Mouse (Mus musculus) gastrocnemius, adult 2 months (tissue): ENCODE data around the gene Pnkp. TPM values are rescaled to one million over a fixed set of nuclear protein-coding genes. Genes with fewer than 3 reads are reported as not detected.

Experiments used
- DNase-seq: peaks from one replicate; pipeline ENCODE4 v3.0.0; 2022
- H3K27ac ChIP-seq: fragments of 200-600 bp; 2 replicates; pipeline ENCODE4 v1.8.1; 2022; ENCODE audit warnings: mild to moderate bottlenecking
- H3K4me3 ChIP-seq: fragments of 200-600 bp; 2 replicates; pipeline ENCODE4 v1.8.1; 2022; ENCODE audit warnings: mild to moderate bottlenecking, moderate library complexity
- CTCF ChIP-seq: fragments of 200-600 bp; IDR thresholded peaks from 2 replicates; pipeline ENCODE4 v1.8.1; 2022; ENCODE audit warnings: antibody characterized with exemption, mild to moderate bottlenecking, moderate library complexity
- intact Hi-C: fragments of 180-260 bp; cut with DNase I; formaldehyde crosslinking; loops from one replicate; pipeline ENCODE4 v1.15.1; 2025
- microRNA-seq: library from miRNA; unstranded; fragments of <30 nt; microRNA quantifications from one replicate; pipeline ENCODE4 v1.2.0, GENCODE M21; 2021
- total RNA-seq, 2 experiments: library from RNA; stranded (reverse); gene quantifications; 2 replicates each; pipeline ENCODE4 v1.2.3; 2021

Gene Pnkp
- total RNA-seq, 2 experiments from 2014 or later, result 19.4 to 21.2 TPM

DNA sequence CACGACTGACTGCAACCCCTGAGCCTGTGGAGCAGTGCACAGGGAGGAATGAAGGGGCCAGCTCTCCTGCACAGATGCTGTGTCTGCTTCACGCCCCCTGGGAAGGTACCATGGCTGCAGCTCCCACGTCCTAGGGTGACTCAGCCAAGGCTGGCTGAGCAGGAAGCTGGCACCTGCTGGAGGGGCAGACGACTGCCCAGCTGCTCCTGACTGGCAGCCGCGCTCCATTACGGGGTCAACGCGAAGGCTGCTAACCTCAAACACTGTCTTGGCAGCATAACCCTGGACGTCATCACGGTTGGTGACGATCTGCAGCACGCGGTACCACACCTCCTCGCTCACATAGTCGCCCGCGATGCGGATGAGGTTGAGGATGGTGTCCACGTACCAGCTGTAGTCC lies 48.5 kb downstream of the Pnkp start:
- DNase-seq, result no peak
- intact Hi-C loops, result no loop called here

DNA sequence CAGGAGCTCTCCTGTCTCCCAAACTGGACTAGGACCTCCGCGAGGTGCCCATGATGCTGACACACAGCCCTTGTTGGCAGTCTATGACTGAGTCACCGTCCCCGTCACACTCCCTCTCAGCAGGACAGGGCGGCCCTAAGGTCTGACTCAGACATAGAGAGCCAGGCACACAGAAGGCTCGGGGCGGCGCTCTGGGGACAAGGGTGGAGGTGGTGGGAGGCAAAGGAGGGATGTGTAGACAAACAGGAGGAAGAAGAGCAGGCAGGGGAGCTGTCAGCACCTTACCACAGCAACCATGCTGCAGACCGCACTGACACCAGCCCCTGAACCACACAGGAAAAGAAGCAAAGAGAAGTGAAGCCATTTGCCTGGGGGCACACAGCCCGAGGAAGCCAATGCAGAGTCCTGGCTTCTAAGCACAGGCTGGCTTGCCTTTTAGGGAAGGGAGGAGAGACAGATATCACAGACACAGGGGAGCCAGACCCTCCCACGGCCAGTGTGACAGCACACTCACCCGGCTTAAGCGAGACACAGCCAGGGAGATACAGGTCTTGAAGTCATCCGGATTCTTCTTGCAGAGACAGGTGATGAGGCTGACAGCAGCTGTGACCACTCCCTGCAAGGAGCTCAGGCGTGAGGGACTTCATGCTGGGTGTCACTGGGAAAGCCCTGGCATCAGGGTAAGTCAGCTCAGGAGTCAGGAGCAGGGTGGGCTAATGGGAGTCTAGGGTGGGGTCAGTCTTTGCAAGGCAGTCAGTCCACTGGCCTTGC lies 52.0 kb downstream of the Pnkp start:
- H3K27ac ChIP-seq, result no peak overlapping the region

More for the DNA sequence above, 48.5 kb downstream of the Pnkp start:
- TF ChIP-seq CTCF, result no peak
- H3K27ac ChIP-seq, result no peak overlapping the region
- H3K4me3 ChIP-seq, result no peak overlapping the region

More for the DNA sequence above, 52.0 kb downstream of the Pnkp start:
- no peak for TF ChIP-seq CTCF
- H3K4me3 ChIP-seq, result no peak overlapping the region
- DNase-seq, result no peak
- intact Hi-C loops, result no loop called here

Small RNA genes lying within 50 kb of the gene (microRNA-seq; reads per million reads assigned to microRNA genes)
- gene Mir707, result not detected

Other genes starting within 250 kb of the Pnkp start
- gene Myh14, start 186.3 kb upstream of the Pnkp start, total RNA-seq, result 10 to 100 TPM; 32.0 to 36.7 TPM
- gene Izumo2, start 148.4 kb upstream of the Pnkp start, total RNA-seq, result not detected
- gene Vrk3, start 108.7 kb upstream of the Pnkp start, total RNA-seq, result 10 to 100 TPM; 17.1 to 22.9 TPM
- gene Zfp473, start 106.1 kb upstream of the Pnkp start, total RNA-seq, result under 1 TPM in 1 of 2 experiments, not detected in 1; 0.11 TPM
- 10 to 100 TPM; 21.8 to 26.6 TPM for gene Nup62, start 41.1 kb upstream of the Pnkp start, total RNA-seq
- gene Il4i1, start 40.8 kb upstream of the Pnkp start, total RNA-seq, result 1 to 10 TPM; 1.6 to 3.3 TPM
- 100 to 1,000 TPM in 1 of 2 experiments, 10 to 100 TPM in 1; 74.7 to 115 TPM for gene Atf5, start 40.5 kb upstream of the Pnkp start, total RNA-seq
- gene Akt1s1, start 8.1 kb upstream of the Pnkp start, total RNA-seq, result 100 to 1,000 TPM; 128 to 137 TPM
- 10 to 100 TPM; 40.8 to 56.4 TPM for gene Tbc1d17, start 8.1 kb upstream of the Pnkp start, total RNA-seq
- 100 to 1,000 TPM; 126 to 137 TPM for gene Ptov1, start 12.6 kb downstream of the Pnkp start, total RNA-seq
- 10 to 100 TPM; 53.1 to 68.5 TPM for gene Med25, start 35.6 kb downstream of the Pnkp start, total RNA-seq
- 10 to 100 TPM; 16.4 to 18.6 TPM for gene Fuz, start 38.9 kb downstream of the Pnkp start, total RNA-seq
- 10 to 100 TPM; 59.1 to 62.6 TPM for gene Ap2a1, start 72.4 kb downstream of the Pnkp start, total RNA-seq
- not detected for gene Tsks, start 86.1 kb downstream of the Pnkp start, total RNA-seq
- gene Cpt1c, start 117.7 kb downstream of the Pnkp start, total RNA-seq, result 1 to 10 TPM in 1 of 2 experiments, under 1 TPM in 1; 0.92 to 2.3 TPM
- 100 to 1,000 TPM; 126 to 136 TPM for gene Prmt1, start 129.4 kb downstream of the Pnkp start, total RNA-seq
- 10 to 100 TPM; 18.4 to 18.9 TPM for gene Irf3, start 140.5 kb downstream of the Pnkp start, total RNA-seq
- gene Bcl2l12, start 141.6 kb downstream of the Pnkp start, total RNA-seq, result 1 to 10 TPM; 7.6 to 9.7 TPM
- gene Scaf1, start 159.2 kb downstream of the Pnkp start, total RNA-seq, result 10 to 100 TPM; 41.7 to 44.3 TPM
- 10 to 100 TPM; 22.6 to 25.5 TPM for gene Rras, start 160.8 kb downstream of the Pnkp start, total RNA-seq
- gene Prr12, start 195.7 kb downstream of the Pnkp start, total RNA-seq, result 10 to 100 TPM; 12.8 to 16.1 TPM
- 10 to 100 TPM; 30.2 to 32.9 TPM for gene Nosip, start 205.3 kb downstream of the Pnkp start, total RNA-seq
- 10 to 100 TPM in 1 of 2 experiments, 1 to 10 TPM in 1; 8.1 to 11.0 TPM for gene Prrg2, start 205.5 kb downstream of the Pnkp start, total RNA-seq
- gene Rcn3, start 235.1 kb downstream of the Pnkp start, total RNA-seq, result 10 to 100 TPM in 1 of 2 experiments, 1 to 10 TPM in 1; 7.2 to 20.2 TPM
- gene Fcgrt, start 246.7 kb downstream of the Pnkp start, total RNA-seq, result 10 to 100 TPM; 33.6 to 38.5 TPM